Mouse (Mus musculus) urinary bladder, postnatal 14 days (tissue): ENCODE measurements around the gene Coro1b.

ENCODE experiments used
- DNase-seq: peaks from one replicate; pipeline ENCODE4 v3.0.0; 2021; ENCODE audit warnings: low spot score

The Coro1b gene

DNA sequence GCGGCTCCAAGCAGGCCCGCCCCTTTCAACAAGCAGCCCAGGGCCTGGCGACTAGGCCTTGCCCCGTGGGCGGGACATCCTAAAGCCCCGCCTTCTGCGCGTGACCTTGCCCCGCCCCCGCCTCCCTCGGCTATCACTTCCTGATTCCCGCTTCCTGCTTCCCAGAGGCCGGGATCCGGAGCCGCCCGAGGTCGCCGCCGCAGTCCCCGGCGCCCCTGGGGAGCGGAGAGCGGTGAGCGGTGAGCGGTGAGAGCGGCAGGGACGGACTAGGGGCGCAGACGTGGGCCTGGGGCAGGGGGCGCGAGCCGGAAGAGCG is at the start of gene Coro1b:
Gene Coro1b, plus strand, starts transcription at position 129 of the 316 bp plus-strand sequence.
- DNase-seq, result peak; percentile 97

DNA sequence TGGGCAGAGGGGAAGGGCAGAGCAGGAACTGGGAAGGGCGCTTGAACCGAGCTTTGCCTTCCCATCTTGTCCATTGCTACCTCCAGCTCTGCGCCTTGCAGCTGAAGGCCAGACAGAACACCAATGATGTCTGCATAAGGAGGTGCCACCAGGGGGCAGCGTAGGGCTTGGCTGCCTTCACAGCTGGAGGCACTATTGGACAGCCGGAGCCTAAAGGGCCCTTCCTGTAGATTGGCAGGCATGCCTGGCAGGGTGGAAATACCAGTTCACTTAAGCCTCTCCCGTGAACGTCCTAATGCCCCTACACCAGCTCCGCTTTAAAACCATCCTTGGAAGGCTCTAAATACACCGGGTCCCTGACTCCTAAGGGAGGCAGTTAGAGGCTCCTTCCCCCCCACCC is 49.4 kb upstream of the Coro1b start:
- peak; percentile 96 for DNase-seq

DNA sequence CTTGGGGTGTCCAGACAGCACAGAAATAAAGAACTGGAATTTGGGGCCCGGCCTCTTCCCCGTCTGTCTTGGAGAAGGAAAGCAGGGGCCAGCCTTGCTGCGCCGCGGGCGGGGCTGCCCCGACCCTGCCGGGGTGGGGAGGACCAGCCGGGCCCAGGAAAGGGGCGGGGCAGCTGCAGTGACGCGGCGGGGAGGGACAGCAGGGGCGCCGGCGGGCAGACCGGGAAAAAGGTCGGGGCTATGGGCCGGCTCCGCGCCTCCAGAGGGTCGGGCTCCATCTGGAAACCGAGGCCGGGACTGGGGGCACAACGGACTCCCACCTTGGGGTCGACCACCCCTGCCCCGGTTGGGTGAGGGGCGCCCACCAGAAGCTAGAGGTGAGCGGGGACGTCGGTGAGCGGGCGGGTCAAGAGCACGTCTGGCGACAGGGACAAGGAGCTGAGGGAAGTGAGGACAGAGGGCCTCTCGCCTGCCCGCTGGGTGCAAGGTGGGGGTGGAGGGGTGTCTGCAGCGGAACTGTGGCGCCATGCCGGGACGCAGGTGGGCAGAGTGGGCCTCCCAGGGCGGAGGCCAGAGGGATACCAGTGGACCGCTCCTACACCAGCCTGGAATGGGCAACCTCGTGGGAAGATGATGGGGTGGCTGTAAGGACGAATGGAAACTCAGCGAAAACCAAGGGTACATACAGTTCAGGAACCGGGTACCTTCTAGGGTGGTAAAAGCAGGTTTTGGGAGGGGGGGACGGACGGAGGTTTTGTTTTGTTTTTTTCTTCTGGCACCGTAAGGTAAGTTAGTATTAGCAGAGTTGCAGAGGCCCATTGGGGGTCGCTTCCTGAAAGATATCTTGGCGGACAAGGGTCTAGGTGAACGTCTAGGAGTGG is 48.3 kb upstream of the Coro1b start, which contains the start of gene Pitpnm1:
Gene Pitpnm1, plus strand, starts transcription at position 162 of the 881 bp plus-strand sequence.
- peak; percentile 85 for DNase-seq

DNA sequence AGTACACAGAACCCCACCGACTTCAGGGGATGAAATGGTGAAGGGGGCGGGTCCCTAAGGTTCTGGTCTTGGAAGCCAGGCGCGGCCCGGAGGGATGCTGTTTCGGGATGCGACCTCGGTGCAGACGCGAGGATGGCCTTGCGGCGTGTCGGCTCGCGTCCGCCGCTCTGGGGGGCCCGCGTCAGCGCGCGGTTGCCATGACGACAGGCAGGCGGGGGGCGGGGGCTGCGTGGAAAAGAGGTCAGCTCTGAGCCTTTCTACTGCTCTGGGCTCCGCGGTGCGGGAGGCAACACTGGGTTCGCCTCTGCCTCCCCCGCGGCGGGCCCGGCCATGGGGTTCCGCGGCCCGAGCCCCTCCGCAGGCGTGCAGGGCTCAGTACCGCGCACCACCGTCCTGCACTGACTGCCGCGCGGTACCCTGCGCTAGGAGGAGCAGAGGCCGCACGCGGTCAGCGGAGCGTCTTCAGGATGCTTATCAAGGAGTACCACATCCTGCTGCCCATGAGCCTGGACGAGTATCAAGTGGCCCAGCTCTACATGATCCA is 47.6 kb upstream of the Coro1b start:
- DNase-seq, result no peak

DNA sequence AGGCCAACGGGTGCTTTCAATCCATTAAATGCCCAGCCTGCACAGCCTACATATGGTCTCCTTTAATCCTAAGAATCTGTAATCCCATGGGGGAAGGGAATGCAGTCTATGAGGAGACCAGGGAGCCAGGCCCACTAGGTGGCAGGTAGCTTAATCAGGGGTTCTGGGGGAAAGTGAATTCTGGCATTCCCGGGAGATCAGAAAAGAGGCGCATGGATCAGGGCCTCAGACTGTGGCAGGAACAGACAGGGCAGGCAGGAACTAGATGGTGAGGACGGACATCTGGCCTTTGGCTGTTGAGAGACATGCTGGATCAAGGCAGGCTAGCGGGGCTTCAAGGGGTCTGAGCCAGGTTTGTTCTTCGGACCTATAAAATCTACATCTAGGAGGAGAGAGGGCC is 47.0 kb upstream of the Coro1b start:
- DNase-seq, result no peak

DNA sequence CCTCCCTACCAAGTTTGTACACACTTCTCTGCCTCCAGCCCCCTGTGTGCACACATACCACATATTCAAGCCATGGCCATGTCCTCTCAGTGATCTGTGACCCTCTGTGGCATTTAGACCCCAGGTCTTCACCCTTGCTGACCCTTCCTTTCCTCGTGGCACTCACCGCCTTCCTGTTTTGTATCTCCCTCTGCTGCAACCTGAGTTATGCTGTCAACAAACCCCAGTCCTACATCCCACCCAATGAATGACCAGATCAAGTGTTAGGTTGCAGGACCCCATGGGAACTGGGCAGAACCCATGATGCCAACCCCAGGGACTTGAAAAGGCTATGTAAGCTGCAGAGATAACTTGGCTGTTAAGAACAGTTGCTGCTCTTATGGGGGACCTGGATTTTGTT is 46.4 kb upstream of the Coro1b start:
- no peak for DNase-seq

DNA sequence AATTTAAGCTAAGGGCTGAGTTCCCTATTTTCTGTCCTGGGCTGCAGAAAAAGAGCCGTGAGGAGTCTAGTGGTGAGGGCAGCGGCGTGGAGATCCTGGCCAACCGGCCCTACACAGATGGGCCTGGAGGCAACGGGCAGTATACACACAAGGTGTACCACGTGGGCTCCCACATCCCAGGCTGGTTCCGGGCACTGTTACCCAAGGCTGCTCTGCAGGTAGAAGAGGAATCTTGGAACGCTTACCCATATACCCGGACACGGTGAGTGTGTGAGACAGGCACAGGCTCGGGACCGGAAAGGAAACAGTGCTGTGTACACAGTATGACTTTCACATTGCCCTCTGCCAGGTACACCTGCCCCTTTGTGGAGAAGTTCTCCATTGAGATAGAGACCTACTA is 45.8 kb upstream of the Coro1b start:
- no peak for DNase-seq

DNA sequence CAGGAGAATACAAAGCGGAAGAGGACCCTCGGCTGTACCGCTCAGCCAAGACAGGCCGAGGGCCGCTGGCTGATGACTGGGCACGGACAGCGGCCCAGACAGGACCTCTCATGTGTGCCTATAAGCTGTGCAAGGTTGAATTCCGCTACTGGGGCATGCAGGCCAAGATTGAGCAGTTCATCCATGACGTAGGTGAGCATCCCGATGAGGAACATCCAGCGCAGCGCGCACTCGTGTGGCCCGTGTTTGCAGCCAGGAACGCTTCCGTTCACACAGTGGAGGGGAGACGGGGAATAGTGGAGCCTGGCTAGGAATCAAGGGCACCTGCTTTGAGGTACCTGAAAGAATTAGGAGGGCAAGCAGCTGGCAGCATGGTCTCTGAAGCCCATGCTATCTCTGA is 45.1 kb upstream of the Coro1b start:
- no peak for DNase-seq

DNA sequence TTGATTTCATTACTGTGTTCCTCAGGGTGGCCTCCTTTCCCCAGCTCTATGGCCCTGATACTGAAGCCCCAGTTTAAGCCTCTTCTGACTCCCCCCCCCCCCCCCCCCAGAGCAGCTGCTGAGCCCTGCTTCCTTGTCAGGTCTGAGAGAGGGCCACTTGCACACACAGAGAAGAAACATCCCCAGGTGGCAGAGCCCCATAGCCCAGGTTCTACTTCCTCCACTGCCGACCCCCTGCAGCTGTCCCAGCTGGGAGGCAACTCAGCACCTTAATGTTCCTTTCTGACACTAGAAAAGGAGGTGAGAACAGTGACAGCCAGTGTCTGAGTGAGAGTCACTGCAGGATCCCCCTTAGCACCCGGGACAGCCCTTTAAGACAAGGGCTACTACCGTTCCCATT is 44.6 kb upstream of the Coro1b start:
- no peak for DNase-seq

DNA sequence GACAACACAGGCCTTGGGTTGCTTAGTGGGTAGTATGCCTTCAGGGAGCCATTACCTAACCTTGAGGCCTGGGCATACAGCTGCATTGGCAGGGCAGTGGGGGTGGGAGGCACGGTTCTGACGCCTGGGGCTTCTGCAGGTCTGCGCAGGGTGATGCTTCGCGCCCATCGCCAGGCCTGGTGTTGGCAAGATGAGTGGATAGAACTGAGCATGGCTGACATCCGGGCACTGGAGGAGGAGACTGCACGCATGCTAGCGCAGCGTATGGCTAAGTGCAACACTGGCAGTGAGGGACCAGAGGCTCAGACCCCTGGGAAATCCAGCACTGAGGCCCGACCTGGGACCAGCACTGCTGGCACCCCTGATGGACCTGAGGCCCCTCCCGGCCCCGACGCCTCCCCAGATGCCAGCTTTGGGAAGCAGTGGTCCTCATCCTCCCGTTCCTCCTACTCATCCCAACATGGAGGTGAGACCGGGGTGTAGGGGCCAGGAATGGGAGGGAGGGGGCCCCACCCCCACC is 43.7 kb upstream of the Coro1b start:
- DNase-seq, result no peak

DNA sequence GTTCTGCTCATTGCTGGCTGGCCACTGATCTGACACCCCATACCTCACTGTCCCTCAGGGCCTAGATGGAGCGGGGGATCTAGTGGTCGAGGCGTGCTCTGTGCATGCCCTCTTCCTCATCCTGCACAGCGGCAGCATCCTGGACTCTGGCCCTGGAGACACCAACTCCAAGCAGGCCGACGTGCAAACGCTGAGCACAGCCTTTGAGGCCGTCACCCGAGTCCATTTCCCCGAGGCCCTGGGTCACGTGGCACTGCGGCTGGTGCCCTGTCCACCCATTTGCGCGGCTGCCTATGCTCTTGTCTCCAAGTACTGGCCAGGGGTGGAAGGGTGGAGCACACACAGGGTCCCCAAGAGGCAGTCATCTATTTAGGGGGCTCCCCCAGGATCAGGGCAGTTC is 41.8 kb upstream of the Coro1b start:
- DNase-seq, result no peak

DNA sequence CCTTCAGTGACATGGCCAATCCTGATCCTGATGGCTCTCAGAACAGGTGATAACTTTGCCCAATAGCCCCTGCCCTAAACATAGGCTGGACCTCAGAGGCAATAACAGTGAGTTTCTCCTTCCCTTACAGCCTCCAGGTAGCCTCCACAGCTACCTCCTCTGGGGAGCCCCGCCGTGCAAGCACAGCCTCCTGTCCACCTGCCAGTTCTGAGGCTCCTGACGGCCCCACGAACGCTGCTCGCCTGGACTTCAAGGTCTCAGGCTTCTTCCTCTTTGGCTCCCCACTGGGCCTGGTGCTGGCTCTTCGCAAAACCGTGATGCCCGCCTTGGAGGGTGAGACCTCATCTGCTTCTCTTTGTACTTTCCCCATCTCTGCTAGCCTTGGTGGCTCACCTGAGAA is 39.9 kb upstream of the Coro1b start:
- DNase-seq, result no peak

DNA sequence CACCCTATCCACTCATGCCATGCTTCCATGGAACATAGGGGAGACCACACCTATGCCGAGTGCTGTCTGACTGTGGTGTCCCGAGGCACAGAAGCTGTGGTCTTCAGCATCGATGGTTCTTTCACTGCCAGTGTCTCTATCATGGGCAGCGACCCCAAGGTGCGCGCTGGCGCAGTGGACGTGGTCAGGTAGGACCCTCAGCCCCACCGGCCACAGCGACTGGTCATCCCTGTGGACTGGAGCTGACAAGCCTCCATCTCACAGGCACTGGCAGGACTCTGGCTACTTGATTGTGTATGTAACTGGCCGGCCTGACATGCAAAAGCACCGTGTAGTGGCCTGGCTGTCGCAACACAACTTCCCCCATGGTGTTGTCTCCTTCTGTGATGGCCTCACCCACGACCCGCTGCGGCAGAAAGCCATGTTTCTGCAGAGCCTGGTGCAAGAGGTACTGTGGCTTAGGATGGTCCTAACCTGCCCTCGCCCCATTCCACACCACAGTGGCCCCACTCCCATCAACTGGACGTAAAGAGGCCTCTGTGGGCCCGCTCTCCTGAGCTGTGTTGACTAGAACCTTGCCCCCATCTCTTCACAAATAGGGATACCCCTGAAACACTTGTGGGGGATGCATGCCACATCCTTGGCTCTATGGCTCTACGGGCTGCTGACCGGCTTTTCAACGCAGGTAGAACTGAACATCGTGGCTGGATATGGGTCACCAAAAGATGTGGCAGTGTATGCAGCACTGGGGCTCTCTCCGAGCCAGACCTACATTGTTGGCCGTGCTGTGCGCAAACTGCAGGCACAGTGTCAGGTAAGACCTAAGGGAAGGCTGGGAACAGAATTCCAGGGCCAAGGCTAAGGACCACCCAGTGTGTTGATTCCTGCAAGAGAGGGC is 36.1 kb upstream of the Coro1b start:
- no peak for DNase-seq

DNA sequence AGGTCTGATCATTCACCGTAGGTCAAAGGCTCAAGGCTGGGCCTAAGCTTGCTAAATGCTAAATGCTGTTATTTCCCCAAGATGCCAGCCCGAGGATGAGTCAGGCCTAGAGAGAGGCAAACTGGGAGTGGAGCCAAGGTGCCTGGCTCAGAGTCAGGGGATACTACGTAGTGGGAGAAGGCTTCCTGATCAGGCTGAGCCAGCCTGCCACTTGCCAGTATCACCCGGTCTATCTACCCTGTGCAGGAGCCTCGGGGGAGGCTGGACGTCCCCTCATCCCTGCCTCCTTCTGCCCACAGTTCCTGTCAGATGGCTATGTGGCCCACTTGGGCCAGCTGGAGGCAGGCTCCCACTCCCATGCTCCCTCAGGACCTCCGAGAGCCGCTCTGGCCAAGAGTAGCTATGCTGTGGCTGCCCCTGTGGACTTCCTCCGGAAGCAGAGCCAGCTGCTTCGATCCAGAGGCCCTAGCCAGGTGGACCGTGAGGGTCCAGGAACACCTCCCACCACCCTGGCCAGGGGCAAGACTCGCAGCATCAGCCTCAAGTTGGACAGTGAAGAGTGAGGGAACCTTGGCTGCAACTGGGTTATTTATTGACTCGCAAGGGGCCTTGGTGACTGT is 35.1 kb upstream of the Coro1b start:
- peak; percentile 89 for DNase-seq

DNA sequence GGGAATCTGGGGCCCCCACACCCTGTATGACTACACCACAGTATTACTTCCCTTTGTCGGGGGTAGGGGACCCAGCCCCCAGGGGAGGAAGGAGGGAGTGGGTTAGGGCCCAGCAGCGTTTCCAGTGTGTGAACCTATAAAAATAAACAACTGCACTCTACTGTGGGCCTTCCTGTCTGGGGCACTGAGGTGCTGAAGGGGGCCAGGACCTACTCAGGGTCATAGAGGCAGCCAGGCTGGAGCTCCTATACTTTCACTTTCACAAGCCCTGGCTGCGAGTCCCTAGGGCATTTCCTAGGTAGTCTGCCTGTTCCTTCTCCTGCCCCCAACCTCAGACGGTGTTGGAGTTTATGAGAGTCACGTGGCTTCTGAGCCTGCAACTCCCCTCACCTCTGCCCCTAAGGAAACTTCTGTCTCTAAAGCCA is 34.6 kb upstream of the Coro1b start:
- DNase-seq, result no peak

DNA sequence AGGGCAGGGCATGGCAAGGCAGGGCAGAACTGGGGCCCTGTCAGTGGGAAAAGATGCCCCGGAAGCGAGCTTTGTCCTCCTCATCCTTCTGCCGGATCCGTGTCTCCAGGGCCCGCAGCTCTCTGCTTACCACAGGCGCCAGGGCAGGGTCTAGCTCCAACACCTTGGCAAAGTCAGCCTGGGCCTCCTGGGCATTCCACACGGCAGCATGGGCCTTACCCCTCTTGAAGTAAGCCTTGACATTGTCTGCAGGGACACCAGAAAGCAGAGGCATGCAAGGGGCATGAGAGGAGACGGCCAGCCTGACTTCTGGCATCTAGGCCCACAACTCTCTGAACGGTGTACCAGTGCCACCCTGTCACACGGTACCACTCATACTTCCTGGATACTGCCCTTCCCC is 33.9 kb upstream of the Coro1b start:
- DNase-seq, result no peak

DNA sequence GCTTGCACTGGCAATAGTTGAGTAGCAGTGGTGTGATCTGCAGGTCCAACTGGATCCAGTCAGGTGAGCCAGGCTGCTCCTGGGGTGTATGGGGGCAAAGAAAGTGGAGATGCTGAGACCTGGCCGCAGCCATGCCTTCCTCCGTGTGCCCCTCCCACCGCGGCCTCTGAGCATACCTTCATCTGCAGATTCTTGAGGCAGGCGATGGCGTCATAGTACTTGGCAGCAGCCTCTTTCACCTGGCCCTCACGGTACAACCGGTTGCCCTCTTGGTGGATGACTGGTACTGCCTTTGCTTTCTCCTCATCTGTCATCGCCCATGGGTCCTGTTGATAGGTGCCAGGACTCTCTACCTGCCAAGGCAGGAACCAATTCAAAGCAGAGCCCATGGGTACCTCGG is 33.3 kb upstream of the Coro1b start:
- no peak for DNase-seq

DNA sequence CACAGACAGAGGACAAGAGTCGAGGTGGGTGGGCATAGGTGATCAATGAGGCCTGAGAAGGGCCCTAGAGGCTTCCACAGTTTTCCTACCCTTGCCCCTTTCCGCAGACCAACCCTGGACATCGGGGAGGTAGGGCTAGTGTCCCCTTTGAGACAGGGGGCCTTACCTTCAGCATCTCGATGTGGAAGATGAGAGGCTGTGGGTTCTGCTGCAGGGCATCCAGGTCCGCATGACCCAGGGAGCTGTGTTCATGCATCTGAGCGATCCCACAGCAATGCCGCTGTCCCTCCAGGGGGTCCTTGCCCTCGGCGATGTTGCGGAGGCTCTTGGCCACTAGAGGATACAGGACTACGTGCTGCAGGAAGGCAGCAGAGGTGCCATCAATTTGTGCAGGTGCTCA is 32.6 kb upstream of the Coro1b start:
- no peak for DNase-seq

DNA sequence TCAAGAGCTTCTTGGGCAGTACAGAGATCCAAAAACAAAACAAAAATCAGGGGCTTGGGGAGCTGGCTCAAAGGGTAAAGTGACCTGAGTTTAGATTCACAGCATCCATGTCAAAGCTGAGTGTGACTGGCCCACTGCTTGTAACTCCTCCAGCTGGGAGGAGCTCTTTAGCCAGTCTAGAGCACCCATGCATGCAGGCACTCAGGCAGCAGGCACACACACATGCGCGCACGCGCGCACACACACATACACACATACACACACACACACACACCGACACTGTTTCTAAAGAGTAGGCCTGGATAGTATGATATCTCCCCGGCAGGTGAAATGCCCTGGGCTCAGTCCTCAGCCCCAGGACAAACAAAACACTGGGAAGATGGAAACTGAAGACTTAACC is 31.4 kb upstream of the Coro1b start:
- DNase-seq, result no peak

DNA sequence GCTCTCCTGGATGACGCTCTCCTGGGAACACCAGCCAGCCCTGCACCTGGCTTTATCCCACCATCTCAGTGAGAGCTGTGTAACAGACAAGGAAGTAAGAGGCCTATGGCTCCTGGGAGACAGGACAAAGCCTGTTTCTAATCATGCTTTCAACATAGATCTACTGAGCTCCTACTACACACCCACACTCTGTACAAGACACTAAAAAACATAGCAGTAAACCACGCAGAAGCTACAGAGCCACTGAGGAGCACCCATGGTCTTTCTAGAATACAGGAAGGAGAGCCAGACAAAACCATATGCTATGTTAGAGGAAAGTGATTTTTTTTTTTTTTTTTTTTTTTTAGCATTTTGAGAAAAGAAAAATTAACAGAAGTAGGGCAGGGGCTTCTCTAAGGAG is 30.1 kb upstream of the Coro1b start:
- DNase-seq, result no peak

DNA sequence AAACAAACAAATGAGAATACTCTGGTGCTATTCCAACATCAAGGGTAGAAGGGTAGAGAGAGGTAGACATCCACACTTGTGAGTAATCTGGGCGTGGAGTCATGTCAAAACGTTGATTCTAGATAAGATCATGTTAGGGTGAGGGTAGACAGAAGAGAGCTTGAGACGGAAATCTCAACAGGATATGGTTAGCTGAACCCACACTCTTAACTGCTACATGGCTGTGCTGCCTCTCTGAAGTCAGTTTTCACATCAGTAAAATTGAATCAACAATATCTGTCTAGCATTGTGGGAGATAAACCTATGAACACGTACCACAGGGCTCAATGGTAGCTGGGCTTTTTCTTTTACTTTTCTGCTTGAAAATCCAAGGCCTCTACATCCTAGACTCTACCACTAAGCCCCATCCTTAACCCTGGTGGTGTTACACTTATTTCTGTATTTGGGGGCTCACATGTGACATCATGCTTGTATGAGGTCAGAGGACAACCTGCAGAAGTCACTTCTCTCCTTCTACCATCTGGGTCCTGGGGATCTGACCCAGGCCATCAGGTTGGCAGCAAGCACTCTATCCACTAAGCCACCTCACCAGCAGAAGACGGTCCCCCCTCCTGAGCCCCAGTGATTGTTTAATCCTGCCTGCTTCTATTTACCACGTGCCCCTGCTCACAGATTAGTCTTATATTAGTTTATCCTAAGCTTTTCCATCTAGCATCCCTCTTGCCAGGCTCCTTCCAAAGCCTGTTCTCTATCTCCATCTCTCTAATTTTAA is 28.5 kb upstream of the Coro1b start:
- no peak for DNase-seq
